Mouse (Mus musculus) kidney, embryonic 15.5 days (tissue): Measurements from ENCODE around the gene Olfr1043. TPM values are rescaled to one million over a fixed set of nuclear protein-coding genes. Genes with fewer than 3 reads are reported as not detected.
"Not testable (repeated sequence)": the region's sequence is repeated elsewhere in the genome, so short reads cannot be mapped to it uniquely, and the experiment has no call there.

Source experiments
- ATAC-seq: fragments of 200-750 bp; cut with Nextera tagmentation; replicated peaks from 2 replicates; pipeline ENCODE4 v1.8.0; 2017; ENCODE audit warnings: moderate TSS enrichment; ENCODE audit not compliant: low FRiP score
- H3K27ac ChIP-seq: fragments of 300-500 bp; sonication (generic); 2 replicates; pipeline ENCODE4 v1.5.1; 2015; ENCODE audit warnings: mild to moderate bottlenecking, inconsistent platforms
- H3K27me3 ChIP-seq: fragments of 300-500 bp; sonication (generic); 2 replicates; pipeline ENCODE4 v1.6.1; 2015; ENCODE audit warnings: inconsistent platforms
- H3K36me3 ChIP-seq: fragments of 300-500 bp; sonication (generic); 2 replicates; pipeline ENCODE4 v1.6.1; 2015; ENCODE audit warnings: inconsistent platforms
- H3K4me1 ChIP-seq: fragments of 300-500 bp; sonication (generic); 2 replicates; pipeline ENCODE4 v1.6.1; 2015; ENCODE audit warnings: inconsistent platforms
- H3K4me2 ChIP-seq: fragments of 300-500 bp; sonication (generic); 2 replicates; pipeline ENCODE4 v1.6.1; 2015; ENCODE audit warnings: moderate library complexity, mild to moderate bottlenecking, inconsistent platforms
- H3K4me3 ChIP-seq: fragments of 300-500 bp; sonication (generic); replicated peaks from 2 replicates; pipeline ENCODE4 v1.5.1; 2015; ENCODE audit warnings: mild to moderate bottlenecking, inconsistent platforms
- H3K9ac ChIP-seq: fragments of 300-500 bp; sonication (generic); 2 replicates; pipeline ENCODE4 v1.6.1; 2015; ENCODE audit warnings: mild to moderate bottlenecking, inconsistent platforms
- H3K9me3 ChIP-seq: fragments of 300-500 bp; sonication (generic); replicated peaks from 2 replicates; pipeline ENCODE4 v1.6.1; 2016; ENCODE audit warnings: inconsistent platforms
- WGBS: fragments of 180-500 bp; shearing (Covaris S2); methylation state at CpG from one replicate; pipeline ENCODE4 v1.1.7; 2015; ENCODE audit warnings: mixed read lengths; 5-methylcytosine and 5-hydroxymethylcytosine counted together
- polyA plus RNA-seq: library from polyadenylated mRNA; unstranded; fragments of >200 nt; fragmentation: Nextera tagmentation; extraction: Ambion mirVana; gene quantifications from 2 replicates; pipeline ENCODE4 v1.2.1, GENCODE M21; 2015

Gene Olfr1043
- polyA plus RNA-seq, result not detected in 2 replicates

GRCm38 (mm10) chr2:86167422-86167821 lies at the start of gene Olfr1043:
Gene Olfr1043, minus strand, starts transcription at chr2:86167522.
- Histone ChIP-seq H3K4me2 (no peak within 1 kb of the TSS), H3K9ac (no peak within 1 kb of the TSS), H3K27ac (no peak within 1 kb of the TSS), H3K36me3 (no peaks in the 10 kb centered on the region), H3K9me3 (no peaks in the 10 kb centered on the region), H3K4me3 (no peak within 1 kb of the TSS), H3K4me1 (no peaks in the 10 kb centered on the region), H3K27me3 (no peaks in the 10 kb centered on the region)
- no peak for ATAC-seq
- WGBS, result 86% methylated on average over 2 of the region's 2 CpGs

GRCm38 (mm10) chr2:86202909-86203308 lies 35.6 kb upstream of the Olfr1043 start, which contains the start of gene Olfr1045:
Gene Olfr1045, minus strand, starts transcription at chr2:86203009.
- Histone ChIP-seq H3K4me3 (no peak within 1 kb of the TSS), H3K27ac (no peak within 1 kb of the TSS), H3K4me1 (no peaks in the 10 kb centered on the region), H3K27me3 (no peaks in the 10 kb centered on the region), H3K4me2 (no peak within 1 kb of the TSS), H3K36me3 (no peaks in the 10 kb centered on the region), H3K9ac (no peak within 1 kb of the TSS), H3K9me3 (no peaks in the 10 kb centered on the region)
- ATAC-seq, result no peak

- Histone ChIP-seq H3K4me2 (no peak overlapping the region), H3K4me1 (no peaks in the 10 kb centered on the region), H3K36me3 (no peaks in the 10 kb centered on the region), H3K4me3 (no peak overlapping the region), H3K27ac (no peak overlapping the region), H3K9ac (no peak overlapping the region), H3K9me3 (no peaks in the 10 kb centered on the region), H3K27me3 (no peaks in the 10 kb centered on the region)
- 46% methylated on average over 1 of the region's 1 CpGs for WGBS
- no peak for ATAC-seq
Measured at GRCm38 (mm10) chr2:86195863-86196262, 28.5 kb upstream of the Olfr1043 start.

GRCm38 (mm10) chr2:86185583-86185982 lies 18.3 kb upstream of the Olfr1043 start, which contains the start of gene Olfr52:
Gene Olfr52, minus strand, starts transcription at chr2:86185683.
- Histone ChIP-seq H3K4me2 (no peak within 1 kb of the TSS), H3K36me3 (no peaks in the 10 kb centered on the region), H3K27me3 (no peaks in the 10 kb centered on the region), H3K27ac (no peak within 1 kb of the TSS), H3K4me3 (no peak within 1 kb of the TSS), H3K9ac (no peak within 1 kb of the TSS), H3K9me3 (no peaks in the 10 kb centered on the region), H3K4me1 (no peaks in the 10 kb centered on the region)
- ATAC-seq, result no peak

GRCm38 (mm10) chr2:86179950-86180349 lies 12.6 kb upstream of the Olfr1043 start:
- no peak overlapping the region for H3K9ac ChIP-seq
- no peak overlapping the region for H3K27ac ChIP-seq
- no peaks in the 10 kb centered on the region for H3K36me3 ChIP-seq
- WGBS, result 84% methylated on average over 3 of the region's 3 CpGs
- no peaks in the 10 kb centered on the region for H3K9me3 ChIP-seq
- H3K4me2 ChIP-seq, result no peak overlapping the region
- no peaks in the 10 kb centered on the region for H3K4me1 ChIP-seq
- no peak overlapping the region for H3K4me3 ChIP-seq
- no peak for ATAC-seq
- H3K27me3 ChIP-seq, result no peaks in the 10 kb centered on the region

- H3K9ac ChIP-seq, result no peak within 1 kb of the TSS
- no peaks in the 10 kb centered on the region for H3K4me1 ChIP-seq
- no peak within 1 kb of the TSS for H3K4me2 ChIP-seq
- H3K36me3 ChIP-seq, result no peaks in the 10 kb centered on the region
- no peaks in the 10 kb centered on the region for H3K9me3 ChIP-seq
- no peaks in the 10 kb centered on the region for H3K27me3 ChIP-seq
- no peak within 1 kb of the TSS for H3K27ac ChIP-seq
- H3K4me3 ChIP-seq, result no peak within 1 kb of the TSS
- ATAC-seq, result no peak
Measured at GRCm38 (mm10) chr2:86177720-86178119, 10.4 kb upstream of the Olfr1043 start, which contains the start of gene Olfr1044. Gene Olfr1044, minus strand, starts transcription at chr2:86177820.

- not testable (repeated sequence) for ATAC-seq, H3K4me2 ChIP-seq, H3K27me3 ChIP-seq, H3K27ac ChIP-seq, H3K9me3 ChIP-seq, H3K36me3 ChIP-seq, H3K4me3 ChIP-seq, H3K4me1 ChIP-seq, H3K9ac ChIP-seq
- 88% methylated on average over 7 of the region's 7 CpGs for WGBS
Measured at GRCm38 (mm10) chr2:86175422-86175821, 8.1 kb upstream of the Olfr1043 start.

GRCm38 (mm10) chr2:86161738-86162137 lies 5.6 kb downstream of the Olfr1043 start, which contains the start of gene Olfr1042:
Gene Olfr1042, minus strand, starts transcription at chr2:86161838.
- ATAC-seq, result no peak
- no peaks in the 10 kb centered on the region for H3K4me1 ChIP-seq
- H3K36me3 ChIP-seq, result no peaks in the 10 kb centered on the region
- 97% methylated on average over 2 of the region's 2 CpGs for WGBS
- H3K4me3 ChIP-seq, result no peak within 1 kb of the TSS
- H3K27ac ChIP-seq, result no peak within 1 kb of the TSS
- H3K9ac ChIP-seq, result no peak within 1 kb of the TSS
- no peaks in the 10 kb centered on the region for H3K27me3 ChIP-seq
- H3K9me3 ChIP-seq, result no peaks in the 10 kb centered on the region
- no peak within 1 kb of the TSS for H3K4me2 ChIP-seq

GRCm38 (mm10) chr2:86146632-86147031 lies 20.7 kb downstream of the Olfr1043 start, which contains the start of gene Olfr1040:
Gene Olfr1040, minus strand, starts transcription at chr2:86146732.
- no peaks in the 10 kb centered on the region for H3K4me1 ChIP-seq
- 81% methylated on average over 1 of the region's 1 CpGs for WGBS
- no peaks in the 10 kb centered on the region for H3K36me3 ChIP-seq
- H3K27ac ChIP-seq, result no peak within 1 kb of the TSS
- H3K4me3 ChIP-seq, result no peak within 1 kb of the TSS
- H3K27me3 ChIP-seq, result no peaks in the 10 kb centered on the region
- H3K9me3 ChIP-seq, result no peaks in the 10 kb centered on the region
- H3K4me2 ChIP-seq, result no peak within 1 kb of the TSS
- no peak for ATAC-seq
- H3K9ac ChIP-seq, result no peak within 1 kb of the TSS

- no peak within 1 kb of the TSS for H3K9ac ChIP-seq
- H3K4me3 ChIP-seq, result no peak within 1 kb of the TSS
- H3K36me3 ChIP-seq, result no peaks in the 10 kb centered on the region
- no peak within 1 kb of the TSS for H3K4me2 ChIP-seq
- no peaks in the 10 kb centered on the region for H3K4me1 ChIP-seq
- H3K9me3 ChIP-seq, result no peaks in the 10 kb centered on the region
- H3K27ac ChIP-seq, result no peak within 1 kb of the TSS
- WGBS, result 95% methylated on average over 1 of the region's 1 CpGs
- no peaks in the 10 kb centered on the region for H3K27me3 ChIP-seq
- ATAC-seq, result no peak
Measured at GRCm38 (mm10) chr2:86135828-86136227, 31.5 kb downstream of the Olfr1043 start, which contains the start of gene Olfr1039. Gene Olfr1039, minus strand, starts transcription at chr2:86135928.

Other genes with a start within 250 kb of the Olfr1043 start
- gene Olfr1026, start 246.0 kb downstream of the Olfr1043 start, polyA plus RNA-seq, result not detected in 2 replicates
- not detected in 2 replicates for gene Olfr1028, start 217.1 kb downstream of the Olfr1043 start, polyA plus RNA-seq
- not detected in 2 replicates for gene Olfr1029, start 193.6 kb downstream of the Olfr1043 start, polyA plus RNA-seq
- not detected in 2 replicates for gene Olfr1030, start 188.2 kb downstream of the Olfr1043 start, polyA plus RNA-seq
- not detected in 2 replicates for gene Olfr1031, start 177.2 kb downstream of the Olfr1043 start, polyA plus RNA-seq
- not detected in 2 replicates for gene Olfr1032, start 162.0 kb downstream of the Olfr1043 start, polyA plus RNA-seq
- gene Olfr1033, start 146.9 kb downstream of the Olfr1043 start, polyA plus RNA-seq, result 4.0 and 4.9 TPM in 2 replicates
- gene Olfr1034, start 121.7 kb downstream of the Olfr1043 start, polyA plus RNA-seq, result 0.04 and 0.10 TPM in 2 replicates
- gene Olfr1036, start 93.5 kb downstream of the Olfr1043 start, polyA plus RNA-seq, result not detected in 2 replicates
- gene Olfr1037, start 80.1 kb downstream of the Olfr1043 start, polyA plus RNA-seq, result not detected in 2 replicates
- gene Olfr1039, start 31.6 kb downstream of the Olfr1043 start, polyA plus RNA-seq, result not detected in 2 replicates
- not detected in 2 replicates for gene Olfr1040, start 20.8 kb downstream of the Olfr1043 start, polyA plus RNA-seq
- gene Olfr1042, start 5.7 kb downstream of the Olfr1043 start, polyA plus RNA-seq, result not detected in 2 replicates
- not detected in 2 replicates for gene Olfr1044, start 10.3 kb upstream of the Olfr1043 start, polyA plus RNA-seq
- gene Olfr52, start 18.2 kb upstream of the Olfr1043 start, polyA plus RNA-seq, result not detected in 2 replicates
- not detected in 2 replicates for gene Olfr1045, start 35.5 kb upstream of the Olfr1043 start, polyA plus RNA-seq
- not detected in 2 replicates for gene Olfr1046, start 51.8 kb upstream of the Olfr1043 start, polyA plus RNA-seq
- not detected in 2 replicates for gene Olfr1047, start 63.9 kb upstream of the Olfr1043 start, polyA plus RNA-seq
- not detected in 2 replicates for gene Olfr1048, start 72.8 kb upstream of the Olfr1043 start, polyA plus RNA-seq
- not detected in 2 replicates for gene Olfr1049, start 90.8 kb upstream of the Olfr1043 start, polyA plus RNA-seq
- not detected in 2 replicates for gene Olfr1051, start 111.6 kb upstream of the Olfr1043 start, polyA plus RNA-seq
- gene Olfr1052, start 124.9 kb upstream of the Olfr1043 start, polyA plus RNA-seq, result not detected in 2 replicates
- not detected in 2 replicates for gene Olfr1053, start 147.8 kb upstream of the Olfr1043 start, polyA plus RNA-seq
- gene Olfr1054, start 167.9 kb upstream of the Olfr1043 start, polyA plus RNA-seq, result not detected in 2 replicates
- not detected in 2 replicates for gene Olfr1055, start 182.8 kb upstream of the Olfr1043 start, polyA plus RNA-seq
- gene Olfr1056, start 194.9 kb upstream of the Olfr1043 start, polyA plus RNA-seq, result not detected in 2 replicates
- not detected in 2 replicates for gene Olfr1057, start 210.9 kb upstream of the Olfr1043 start, polyA plus RNA-seq
- not detected in 2 replicates for gene Olfr1058, start 221.0 kb upstream of the Olfr1043 start, polyA plus RNA-seq
- gene Olfr1061, start 246.5 kb upstream of the Olfr1043 start, polyA plus RNA-seq, result not detected in 2 replicates